Mouse (Mus musculus) testis, adult 2 months (tissue): ENCODE measurements around the gene Mavs. TPM values are rescaled to one million over a fixed set of nuclear protein-coding genes. Genes with fewer than 3 reads are reported as not detected.

Source experiments
- H3K27ac ChIP-seq: fragments of 200-500 bp; 2 replicates; pipeline ENCODE4 v1.5.1; 2012; ENCODE audit warnings: low read depth, low read length; ENCODE audit not compliant: control insufficient read depth, insufficient read depth
- H3K27me3 ChIP-seq: fragments of 200-500 bp; 2 replicates; pipeline ENCODE4 v1.6.1; 2012; ENCODE audit warnings: mild to moderate bottlenecking, low read length, moderate library complexity; ENCODE audit not compliant: control insufficient read depth, insufficient read depth
- H3K36me3 ChIP-seq: fragments of 200-500 bp; 2 replicates; pipeline ENCODE4 v1.6.1; 2012; ENCODE audit warnings: mild to moderate bottlenecking, low read length; ENCODE audit not compliant: control insufficient read depth, insufficient read depth
- H3K4me1 ChIP-seq: fragments of 200-500 bp; 2 replicates; pipeline ENCODE4 v1.6.1; 2012; ENCODE audit warnings: low read length; ENCODE audit not compliant: control insufficient read depth, insufficient read depth
- H3K4me3 ChIP-seq: fragments of 200-500 bp; 2 replicates; pipeline ENCODE4 v1.5.1; 2012; ENCODE audit warnings: low read depth, mild to moderate bottlenecking, low read length, moderate library complexity, mixed read lengths; ENCODE audit not compliant: control insufficient read depth
- CTCF ChIP-seq: fragments of 200-500 bp; IDR thresholded peaks from 2 replicates; pipeline ENCODE4 v1.5.1; 2012; ENCODE audit warnings: low read depth, mild to moderate bottlenecking, inconsistent platforms, low read length, moderate library complexity; ENCODE audit not compliant: control insufficient read depth, insufficient read depth, insufficient replicate concordance
- POLR2A ChIP-seq: fragments of 200-500 bp; IDR thresholded peaks from 2 replicates; pipeline ENCODE4 v1.6.1; 2012; ENCODE audit warnings: low read depth, mild to moderate bottlenecking, inconsistent platforms, low read length, moderate library complexity; ENCODE audit not compliant: control insufficient read depth
- polyA plus RNA-seq: library from polyadenylated mRNA; depleted of rRNA; stranded (reverse); fragments of >200 nt; gene quantifications from 2 replicates; pipeline ENCODE4 v1.2.3, GENCODE M21; 2012

The Mavs gene
- polyA plus RNA-seq, 1 experiment: 15.6 TPM

GRCm38 (mm10) chr2:131232558-131232957, 1.3 kb upstream of the Mavs start:
- Histone ChIP-seq H3K36me3 (no peaks in the 10 kb centered on the region), H3K27me3 (no peaks in the 10 kb centered on the region), H3K4me1 (peaks cover 15% of the 10 kb centered on the region), H3K27ac (no peak overlapping the region), H3K4me3 (no peak overlapping the region)
- TF ChIP-seq CTCF: no peak
- TF ChIP-seq POLR2A: no peak

GRCm38 (mm10) chr2:131234127-131234650, 326 bp downstream of the Mavs start:
- peak overlapping the region; percentile 85 for H3K4me3 ChIP-seq
- H3K4me1 ChIP-seq: peaks cover 15% of the 10 kb centered on the region
- no peaks in the 10 kb centered on the region for H3K27me3 ChIP-seq
- TF ChIP-seq CTCF (no peak), POLR2A (no peak)
- no peaks in the 10 kb centered on the region for H3K36me3 ChIP-seq
- peak overlapping the region; percentile 39; the same call in 1 of the 2 replicates for H3K27ac ChIP-seq

DNA sequence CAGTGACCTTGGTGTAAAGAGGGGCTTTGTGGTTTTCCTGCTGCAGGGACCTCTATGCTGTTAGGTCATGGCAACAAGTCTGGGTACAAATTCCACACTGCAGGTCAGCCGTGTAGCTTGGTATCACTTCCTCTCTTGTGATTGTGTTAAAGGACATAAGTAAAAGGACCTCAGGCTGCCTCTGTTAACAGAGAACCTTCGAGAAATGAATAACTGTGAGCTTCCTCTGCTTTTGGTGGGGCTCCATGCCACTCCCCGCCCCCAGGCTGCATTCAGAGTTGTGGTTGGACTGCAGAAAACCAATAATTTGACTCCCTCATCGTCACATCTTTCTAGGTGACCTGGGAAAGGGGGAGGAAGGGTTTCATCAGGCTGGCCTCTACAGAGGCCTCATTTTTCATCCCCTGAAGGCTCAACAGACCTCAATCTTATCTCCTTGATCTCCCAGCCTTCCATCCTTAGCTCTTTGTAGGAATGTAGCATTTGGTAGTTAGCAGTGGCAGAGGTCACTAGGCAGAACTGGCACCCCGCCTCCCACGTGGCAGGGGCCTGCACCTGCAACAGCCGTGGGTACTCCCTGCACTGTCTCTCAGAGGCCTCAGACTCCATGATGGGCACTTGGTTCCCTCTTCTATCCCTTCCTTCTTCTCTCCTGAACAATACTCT, 1.2 kb downstream of the Mavs start:
- no peaks in the 10 kb centered on the region for H3K36me3 ChIP-seq
- H3K27ac ChIP-seq: no peak overlapping the region
- no peak overlapping the region for H3K4me3 ChIP-seq
- H3K27me3 ChIP-seq: no peaks in the 10 kb centered on the region
- H3K4me1 ChIP-seq: peaks cover 15% of the 10 kb centered on the region
- TF ChIP-seq POLR2A (no peak), CTCF (no peak)

GRCm38 (mm10) chr2:131242180-131242579, 8.3 kb downstream of the Mavs start:
- no peak for TF ChIP-seq POLR2A
- no peak for TF ChIP-seq CTCF
- Histone ChIP-seq H3K4me3 (no peak overlapping the region), H3K36me3 (no peaks in the 10 kb centered on the region), H3K27me3 (no peaks in the 10 kb centered on the region), H3K4me1 (no peaks in the 10 kb centered on the region), H3K27ac (no peak overlapping the region)

DNA sequence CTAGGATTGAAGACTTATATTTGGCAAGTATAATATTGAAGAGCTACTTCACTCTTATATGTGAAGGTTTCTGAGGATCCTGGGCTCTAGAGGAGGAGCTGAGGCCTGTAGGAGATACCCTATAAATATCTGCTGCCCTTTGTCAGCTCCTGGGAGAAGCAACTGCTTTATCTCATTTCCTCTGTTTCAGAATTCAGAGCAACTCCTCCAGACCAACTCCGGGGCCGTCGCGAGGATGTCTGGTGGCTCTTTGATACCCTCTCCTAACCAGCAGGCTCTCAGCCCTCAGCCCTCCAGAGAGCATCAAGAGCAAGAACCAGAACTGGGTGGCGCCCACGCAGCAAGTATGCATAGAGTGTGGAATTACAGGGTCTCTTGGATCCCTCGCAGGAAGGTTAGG, 9.1 kb downstream of the Mavs start:
- no peak for TF ChIP-seq POLR2A
- no peak for TF ChIP-seq CTCF
- H3K4me1 ChIP-seq: no peaks in the 10 kb centered on the region
- no peak overlapping the region for H3K4me3 ChIP-seq
- H3K27me3 ChIP-seq: no peaks in the 10 kb centered on the region
- no peaks in the 10 kb centered on the region for H3K36me3 ChIP-seq
- no peak overlapping the region for H3K27ac ChIP-seq

- Histone ChIP-seq H3K27ac (peak overlapping the region; percentile 42; the same call in 1 of the 2 replicates), H3K36me3 (no peaks in the 10 kb centered on the region), H3K4me3 (no peak overlapping the region), H3K4me1 (peaks cover 2% of the 10 kb centered on the region), H3K27me3 (no peaks in the 10 kb centered on the region)
- TF ChIP-seq POLR2A (no peak), CTCF (peak; percentile 51; the same call in 1 of the 2 replicates)
These were observed 19.9 kb downstream of the Mavs start for GRCm38 (mm10) chr2:131253681-131254328.

- no peaks in the 10 kb centered on the region for H3K27me3 ChIP-seq
- H3K4me1 ChIP-seq: peaks cover 2% of the 10 kb centered on the region
- H3K36me3 ChIP-seq: no peaks in the 10 kb centered on the region
- no peak overlapping the region for H3K4me3 ChIP-seq
- peak overlapping the region; percentile 42 for H3K27ac ChIP-seq
- no peak for TF ChIP-seq POLR2A
- TF ChIP-seq CTCF: no peak
These were observed 20.5 kb downstream of the Mavs start for GRCm38 (mm10) chr2:131254329-131254713.
